Mouse (Mus musculus) ES-E14 (cell line): ENCODE results near the gene Krt10. TPM values are rescaled to one million over a fixed set of nuclear protein-coding genes. Genes with fewer than 3 reads are reported as not detected.

Experiments used
- DNase-seq: peaks from one replicate; pipeline ENCODE4 v3.0.0-alpha.2; 2013; ENCODE audit warnings: low read depth, low spot score
- H3K27ac ChIP-seq: 2 replicates; pipeline ENCODE4 v1.5.1; 2012; ENCODE audit warnings: low read depth, mild to moderate bottlenecking, low read length, moderate library complexity, mixed read lengths; ENCODE audit not compliant: poor library complexity, insufficient read depth, severe bottlenecking
- H3K36me3 ChIP-seq: 2 replicates; pipeline ENCODE4 v1.6.1; 2012; ENCODE audit warnings: mild to moderate bottlenecking, low read length, moderate library complexity, mixed read lengths; ENCODE audit not compliant: control insufficient read depth, poor library complexity, insufficient read depth, severe bottlenecking
- H3K4me1 ChIP-seq, 2 experiments: fragments of 150-350 bp in 1 of 2; sonication (generic) in 1 of 2; 2 replicates each; pipeline ENCODE4 v1.6.1; 2012; ENCODE audit warnings: low read length in 2 of 2, mild to moderate bottlenecking in 1 of 2, mixed read lengths in 1 of 2; ENCODE audit not compliant: control insufficient read depth in 2 of 2, insufficient read depth in 2 of 2, poor library complexity in 1 of 2
- H3K4me3 ChIP-seq, 2 experiments: fragments of 150-350 bp in 1 of 2; sonication (generic) in 1 of 2; 2 replicates each; pipeline ENCODE4 v1.5.1; 2012; ENCODE audit warnings: low read length in 2 of 2, low read depth in 1 of 2, mild to moderate bottlenecking in 1 of 2, mixed read lengths in 1 of 2; ENCODE audit not compliant: insufficient read depth in 1 of 2, poor library complexity in 1 of 2, severe bottlenecking in 1 of 2
- H3K9ac ChIP-seq: 2 replicates; pipeline ENCODE4 v1.6.1; 2012; ENCODE audit warnings: low read depth, mild to moderate bottlenecking, low read length, mixed read lengths; ENCODE audit not compliant: poor library complexity, insufficient read depth, severe bottlenecking
- H3K9me3 ChIP-seq: fragments of 150-350 bp; sonication (generic); 2 replicates; pipeline ENCODE4 v1.6.1; 2012; ENCODE audit warnings: low read depth, mild to moderate bottlenecking, low read length; ENCODE audit not compliant: control insufficient read depth, insufficient read depth
- CHD2 ChIP-seq: IDR thresholded peaks from 2 replicates; pipeline ENCODE4 v1.6.1; 2014; ENCODE audit warnings: mild to moderate bottlenecking, low read depth, low read length, inconsistent platforms
- HCFC1 ChIP-seq: IDR thresholded peaks from 2 replicates; pipeline ENCODE4 v1.6.1; 2012; ENCODE audit warnings: low read length, inconsistent platforms, borderline replicate concordance; ENCODE audit not compliant: insufficient read depth
- MAFK ChIP-seq: IDR thresholded peaks from 2 replicates; pipeline ENCODE4 v1.6.1; 2014; ENCODE audit warnings: mild to moderate bottlenecking, low read depth, low read length, inconsistent platforms; ENCODE audit not compliant: insufficient read depth
- ZC3H11A ChIP-seq: IDR thresholded peaks from 2 replicates; pipeline ENCODE4 v1.6.1; 2012; ENCODE audit warnings: low read depth, mild to moderate bottlenecking, inconsistent platforms, low read length, borderline replicate concordance
- ZNF384 ChIP-seq: IDR thresholded peaks from 2 replicates; pipeline ENCODE4 v1.6.1; 2012; ENCODE audit warnings: low read depth, low read length, inconsistent platforms
- in situ Hi-C, 2 experiments: fragments of 600-800 bp; cut with MboI; formaldehyde crosslinking; loops; one replicate each; pipeline ENCODE4 v1.15.1; 2025; ENCODE audit warnings: low sequenced_read_pairs in 2 of 2, inconsistent platforms in 1 of 2; ENCODE audit not compliant: unreplicated experiment in 2 of 2
- total RNA-seq: library from RNA; depleted of rRNA; stranded (reverse); fragments of 300-350 nt; gene quantifications from 2 replicates; pipeline ENCODE4 v1.2.3, GENCODE M21; 2012; rRNA removed

Krt10 gene
- total RNA-seq: 0.53 and 2.8 TPM in 2 replicates

DNA sequence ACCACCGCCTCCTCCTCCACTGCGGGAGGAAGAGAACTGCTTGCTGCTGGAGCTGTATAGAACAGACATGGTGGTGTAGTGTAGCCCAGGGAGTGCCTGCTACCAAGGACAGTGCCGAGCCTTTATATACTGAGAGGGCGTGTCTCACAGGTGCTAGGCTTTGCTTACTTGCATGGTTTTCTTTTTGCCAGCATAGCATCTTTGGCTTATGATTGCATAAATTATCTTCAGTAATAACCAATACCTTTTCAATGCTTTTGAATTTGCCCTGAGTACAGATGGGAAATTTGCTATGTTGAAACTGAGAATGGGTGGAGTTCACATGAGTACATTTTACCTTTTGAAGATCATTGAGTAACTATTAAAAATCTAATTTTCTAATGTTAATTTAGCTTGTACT is at the start of gene Krt10:
Krt10 (minus strand) TSS at position 101 of the 400 bp plus-strand sequence.
- H3K4me3 ChIP-seq: peak within 1 kb of the TSS in 1 of 2 experiments; percentile 37; a peak in 1 of 4 replicates
- no peak for DNase-seq
- H3K9me3 ChIP-seq: no peaks in the 10 kb centered on the region
- H3K9ac ChIP-seq: no peak within 1 kb of the TSS
- no peak for TF ChIP-seq CHD2
- TF ChIP-seq MAFK: no peak
- no peak for TF ChIP-seq HCFC1
- TF ChIP-seq ZC3H11A: no peak
- TF ChIP-seq ZNF384: no peak
- peaks cover 0 to 2% of the 10 kb centered on the region in 2 experiments; a peak in 1 of 4 replicates for H3K4me1 ChIP-seq
- H3K27ac ChIP-seq: no peak within 1 kb of the TSS
- in situ Hi-C loops: loop anchor here in 1 of 2 experiments (25.0 kb wide), 1 partner anchor 898 kb away; no protein-coding TSS in a partner anchor
- no peaks in the 10 kb centered on the region for H3K36me3 ChIP-seq

DNA sequence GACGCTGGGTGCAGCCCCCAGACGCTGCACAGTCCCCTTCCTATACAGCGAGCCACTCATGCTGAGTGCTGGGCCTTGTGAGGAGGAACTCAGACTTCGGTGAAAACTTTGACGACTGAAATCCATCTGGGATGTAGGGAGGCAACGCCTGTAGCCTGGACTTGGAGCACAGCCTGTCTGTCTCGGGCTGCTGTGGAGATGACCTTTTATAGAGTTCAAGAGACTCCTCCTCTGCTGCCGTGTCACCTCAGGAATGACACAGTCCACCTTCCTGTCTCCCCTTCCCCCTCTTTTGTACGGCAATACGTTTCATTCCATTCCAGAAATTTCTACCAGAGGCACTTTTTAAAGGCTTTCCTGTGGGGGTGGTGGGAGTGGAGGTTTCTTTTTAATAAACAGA is 48.8 kb upstream of the Krt10 start, which contains the start of gene Krt20:
Krt20 (minus strand) TSS at position 179 of the 400 bp plus-strand sequence.
- H3K36me3 ChIP-seq: no peaks in the 10 kb centered on the region
- H3K4me1 ChIP-seq: 0 out of 4 replicates have a peak, but pooled peaks cover 0 to 2% of the 10 kb centered on the region in 2 experiments
- H3K27ac ChIP-seq: no peak within 1 kb of the TSS
- no peak for TF ChIP-seq HCFC1
- no peak for TF ChIP-seq ZNF384
- TF ChIP-seq CHD2: no peak
- H3K9ac ChIP-seq: no peak within 1 kb of the TSS
- no peaks in the 10 kb centered on the region for H3K9me3 ChIP-seq
- 0 out of 4 replicates have a peak within 1 kb of the TSS, but pooled peaks of 1 of the 2 experiments have one; percentile 17 for H3K4me3 ChIP-seq
- DNase-seq: no peak
- in situ Hi-C loops: no loop called here

DNA sequence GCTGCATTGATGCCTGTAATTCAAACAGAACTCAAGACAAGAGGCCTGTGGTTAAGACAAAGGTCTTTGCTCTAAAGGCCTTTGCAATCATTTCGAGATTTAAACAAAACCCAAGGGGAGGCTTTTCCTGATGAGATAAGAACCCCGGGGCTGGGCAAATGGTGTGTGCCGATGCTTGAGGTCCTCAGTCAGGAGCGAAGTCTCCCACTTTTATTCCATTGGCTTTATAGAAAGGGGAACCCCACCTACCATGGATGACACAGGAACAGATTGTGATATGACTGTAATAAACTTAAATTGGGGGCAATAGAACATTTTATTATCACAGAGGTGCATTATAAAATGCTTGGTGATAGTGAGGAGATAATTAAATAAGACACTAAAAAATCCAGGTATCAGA is 47.5 kb upstream of the Krt10 start:
- in situ Hi-C loops: no loop called here
- DNase-seq: no peak
- Histone ChIP-seq H3K4me1 (0 out of 4 replicates have a peak, but pooled peaks cover 0 to 2% of the 10 kb centered on the region in 2 experiments), H3K4me3 (no peak overlapping the region), H3K9me3 (no peaks in the 10 kb centered on the region), H3K9ac (no peak overlapping the region), H3K27ac (no peak overlapping the region), H3K36me3 (no peaks in the 10 kb centered on the region)
- TF ChIP-seq CHD2: no peak
- TF ChIP-seq MAFK: no peak
- no peak for TF ChIP-seq ZNF384
- TF ChIP-seq HCFC1: no peak
- no peak for TF ChIP-seq ZC3H11A

DNA sequence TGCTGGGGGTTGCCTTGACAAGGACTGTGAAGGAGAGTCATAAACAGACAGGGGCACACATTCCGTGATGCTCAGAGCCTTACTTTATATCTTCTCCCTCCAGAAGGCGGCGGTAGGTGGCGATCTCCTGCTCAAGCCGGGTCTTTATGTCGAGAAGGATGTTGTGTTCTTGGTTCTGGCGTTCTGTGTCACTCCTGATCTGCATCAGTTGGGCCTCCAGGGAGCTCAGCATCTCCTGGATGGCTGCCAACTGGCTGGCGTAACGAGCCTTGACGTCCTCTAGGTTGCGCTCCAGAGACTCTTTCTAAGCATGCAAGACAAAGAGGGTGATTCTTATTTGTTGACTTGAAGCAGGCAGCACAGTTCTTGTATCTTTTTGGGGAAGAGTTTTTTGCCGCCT is 41.5 kb upstream of the Krt10 start:
- no peak overlapping the region for H3K4me3 ChIP-seq
- in situ Hi-C loops: no loop called here
- H3K27ac ChIP-seq: no peak overlapping the region
- H3K4me1 ChIP-seq: peaks cover 2 to 3% of the 10 kb centered on the region in 2 experiments; a peak in 2 of 4 replicates
- TF ChIP-seq ZC3H11A (no peak), HCFC1 (no peak), MAFK (no peak), CHD2 (no peak), ZNF384 (no peak)
- H3K9ac ChIP-seq: no peak overlapping the region
- peak; percentile 50 for DNase-seq
- no peaks in the 10 kb centered on the region for H3K9me3 ChIP-seq
- H3K36me3 ChIP-seq: no peaks in the 10 kb centered on the region

DNA sequence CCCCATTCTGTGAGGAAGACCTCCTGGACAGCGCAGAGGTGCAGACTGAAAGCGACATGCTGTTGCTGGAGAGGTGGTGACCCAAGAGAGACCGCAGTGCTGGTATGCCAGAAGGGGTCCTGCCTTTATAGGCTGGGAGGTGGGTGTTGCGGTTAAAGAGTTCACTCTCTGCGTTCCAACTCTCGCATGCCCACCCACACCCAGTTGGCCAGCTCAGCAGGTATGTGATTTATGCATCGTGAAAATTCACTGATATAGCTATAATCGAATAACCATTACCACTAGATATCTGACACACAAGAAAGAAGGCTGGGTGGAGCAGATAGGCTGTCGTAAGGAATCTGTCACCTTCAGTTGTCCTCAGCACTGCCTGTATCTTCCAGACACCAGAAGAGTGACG is 33.0 kb upstream of the Krt10 start, which contains the start of gene Krt12:
Krt12 (minus strand) TSS at position 101 of the 400 bp plus-strand sequence.
- in situ Hi-C loops: no loop called here
- no peaks in the 10 kb centered on the region for H3K9me3 ChIP-seq
- DNase-seq: no peak
- no peaks in the 10 kb centered on the region for H3K36me3 ChIP-seq
- H3K4me1 ChIP-seq: no peaks in the 10 kb centered on the region
- H3K27ac ChIP-seq: no peak within 1 kb of the TSS
- H3K4me3 ChIP-seq: peak within 1 kb of the TSS; percentile 42 to 60; a peak in 3 of 4 replicates
- peak within 1 kb of the TSS; percentile 27; the same call in 1 of the 2 replicates for H3K9ac ChIP-seq
- TF ChIP-seq HCFC1: no peak
- TF ChIP-seq CHD2: no peak
